Mouse (Mus musculus) lung, embryonic 16.5 days (tissue): ENCODE measurements around the gene Tmem51. TPM values are rescaled to one million over a fixed set of nuclear protein-coding genes. Genes with fewer than 3 reads are reported as not detected.
A peak's percentile ranks its signal among the peaks of the same experiment; 100 is the strongest.

Source experiments
- ATAC-seq: fragments of 200-750 bp; cut with Nextera tagmentation; 2 replicates; pipeline ENCODE4 v1.8.0; 2017; ENCODE audit warnings: low read depth, mild to moderate bottlenecking, moderate library complexity
- H3K27ac ChIP-seq: fragments of 300-500 bp; sonication (generic); 2 replicates; pipeline ENCODE4 v1.5.1; 2014; ENCODE audit warnings: mild to moderate bottlenecking, control low read depth, low read length
- H3K27me3 ChIP-seq: fragments of 300-500 bp; sonication (generic); 2 replicates; pipeline ENCODE4 v1.6.1; 2014; ENCODE audit warnings: low read depth, low read length, mixed read lengths; ENCODE audit not compliant: control insufficient read depth, insufficient read depth
- H3K36me3 ChIP-seq: fragments of 300-500 bp; sonication (generic); 2 replicates; pipeline ENCODE4 v1.6.1; 2014; ENCODE audit warnings: low read length; ENCODE audit not compliant: control insufficient read depth, insufficient read depth
- H3K4me1 ChIP-seq: fragments of 300-500 bp; sonication (generic); replicated peaks from 2 replicates; pipeline ENCODE4 v1.6.1; 2014; ENCODE audit warnings: low read length, mixed read lengths; ENCODE audit not compliant: control insufficient read depth, insufficient read depth
- H3K4me2 ChIP-seq: fragments of 300-500 bp; sonication (generic); 2 replicates; pipeline ENCODE4 v1.6.1; 2014; ENCODE audit warnings: low read depth, low read length, control low read depth
- H3K4me3 ChIP-seq: fragments of 300-500 bp; sonication (generic); 2 replicates; pipeline ENCODE4 v1.5.1; 2014; ENCODE audit warnings: mild to moderate bottlenecking, low read length, control low read depth
- H3K9ac ChIP-seq: fragments of 300-500 bp; sonication (generic); 2 replicates; pipeline ENCODE4 v1.6.1; 2014; ENCODE audit warnings: low read length, control low read depth
- H3K9me3 ChIP-seq: fragments of 300-500 bp; sonication (generic); 2 replicates; pipeline ENCODE4 v1.6.1; 2016; ENCODE audit warnings: low read length; ENCODE audit not compliant: control insufficient read depth
- WGBS: fragments of 180-500 bp; shearing (Covaris S2); extraction: QIAGEN DNeasy Blood & Tissue Kit; methylation state at CpG from one replicate; pipeline ENCODE4 v1.1.7; 2014; 5-methylcytosine and 5-hydroxymethylcytosine counted together
- polyA plus RNA-seq: library from polyadenylated mRNA; unstranded; fragments of >200 nt; fragmentation: Nextera tagmentation; extraction: Ambion mirVana; gene quantifications from 2 replicates; pipeline ENCODE4 v1.2.1, GENCODE M21; 2015

The Tmem51 gene
- polyA plus RNA-seq, 1 experiment from 2014 or later: 25.7 TPM

DNA sequence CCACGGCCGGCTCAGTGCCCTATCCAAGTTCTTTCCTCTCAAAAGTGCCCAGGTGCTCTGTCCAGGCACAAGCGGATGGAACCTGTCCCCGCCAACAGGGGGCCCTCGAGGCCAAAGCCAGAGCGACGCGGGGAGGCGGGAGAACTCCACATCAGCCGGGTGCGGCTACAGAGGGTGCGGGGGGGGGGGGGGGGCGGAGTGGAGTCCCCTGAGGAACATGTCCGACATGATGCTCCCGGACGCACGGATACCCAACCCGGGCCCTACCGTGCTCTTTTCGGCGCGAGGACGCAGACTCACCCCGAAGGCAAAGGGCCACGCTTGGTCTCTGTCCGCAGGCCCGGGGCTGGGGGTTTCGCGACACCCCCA lies 358 bp downstream of the Tmem51 start:
- H3K4me2 ChIP-seq: peak overlapping the region; percentile 95
- H3K4me3 ChIP-seq: peak overlapping the region; percentile 79
- WGBS: under 1% methylated on average over 28 of the region's 29 CpGs
- H3K9ac ChIP-seq: peak overlapping the region; percentile 86
- peak; percentile 82 for ATAC-seq
- peak overlapping the region; percentile 96 for H3K27ac ChIP-seq
- H3K4me1 ChIP-seq: peaks cover 31% of the 10 kb centered on the region
- H3K36me3 ChIP-seq: no peaks in the 10 kb centered on the region
- H3K9me3 ChIP-seq: no peaks in the 10 kb centered on the region
- no peaks in the 10 kb centered on the region for H3K27me3 ChIP-seq

DNA sequence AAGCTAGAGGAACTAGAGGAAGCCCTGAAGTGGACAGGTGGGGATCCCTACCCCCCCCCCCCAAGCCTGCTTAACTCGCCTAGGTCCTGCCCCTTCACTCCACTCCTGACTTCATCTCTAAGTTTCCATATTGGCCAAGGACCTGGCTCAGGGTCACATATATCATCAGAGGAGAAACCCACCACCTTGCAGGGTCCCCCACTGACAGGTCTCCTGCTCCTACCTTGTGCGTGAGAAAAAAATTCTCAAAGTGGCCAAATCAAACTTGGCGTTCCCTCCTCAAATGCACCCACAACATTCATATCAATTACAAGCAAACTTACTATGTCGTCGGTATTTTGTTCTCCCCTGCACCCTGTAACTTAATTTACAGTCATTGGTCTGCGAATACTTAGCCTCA lies 911 bp downstream of the Tmem51 start:
- Histone ChIP-seq H3K4me2 (peak overlapping the region; percentile 95), H3K4me1 (peaks cover 31% of the 10 kb centered on the region), H3K27ac (no peak overlapping the region)

GRCm38 (mm10) chr4:142082703-142083102 lies 1.4 kb downstream of the Tmem51 start:
- ATAC-seq: no peak
- Histone ChIP-seq H3K4me2 (peak overlapping the region; percentile 95; the same call in 1 of the 2 replicates), H3K9ac (no peak overlapping the region), H3K4me3 (no peak overlapping the region), H3K4me1 (peaks cover 35% of the 10 kb centered on the region), H3K9me3 (no peaks in the 10 kb centered on the region), H3K36me3 (no peaks in the 10 kb centered on the region), H3K27ac (no peak overlapping the region), H3K27me3 (no peaks in the 10 kb centered on the region)
- WGBS: 64% methylated on average over 4 of the region's 4 CpGs

More for the DNA sequence above, 911 bp downstream of the Tmem51 start:
- Histone ChIP-seq H3K4me3 (peak overlapping the region; percentile 79), H3K9ac (peak overlapping the region; percentile 86), H3K9me3 (no peaks in the 10 kb centered on the region), H3K36me3 (no peaks in the 10 kb centered on the region), H3K27me3 (no peaks in the 10 kb centered on the region)
- ATAC-seq: no peak
- 43% methylated on average over 6 of the region's 6 CpGs for whole genome bisulfite sequencing

GRCm38 (mm10) chr4:142081631-142082283 lies 2.3 kb downstream of the Tmem51 start:
- Histone ChIP-seq H3K9me3 (no peaks in the 10 kb centered on the region), H3K36me3 (no peaks in the 10 kb centered on the region), H3K27me3 (no peaks in the 10 kb centered on the region), H3K4me1 (peaks cover 44% of the 10 kb centered on the region), H3K4me3 (no peak overlapping the region), H3K4me2 (no peak overlapping the region; the same call in 1 of the 2 replicates), H3K27ac (peak overlapping the region; percentile 44; the same call in 1 of the 2 replicates), H3K9ac (0 out of 2 replicates have a peak overlapping the region, but pooled peaks have one; percentile 9)
- no peak for ATAC-seq
- 43% methylated on average over 13 of the region's 13 CpGs for WGBS

DNA sequence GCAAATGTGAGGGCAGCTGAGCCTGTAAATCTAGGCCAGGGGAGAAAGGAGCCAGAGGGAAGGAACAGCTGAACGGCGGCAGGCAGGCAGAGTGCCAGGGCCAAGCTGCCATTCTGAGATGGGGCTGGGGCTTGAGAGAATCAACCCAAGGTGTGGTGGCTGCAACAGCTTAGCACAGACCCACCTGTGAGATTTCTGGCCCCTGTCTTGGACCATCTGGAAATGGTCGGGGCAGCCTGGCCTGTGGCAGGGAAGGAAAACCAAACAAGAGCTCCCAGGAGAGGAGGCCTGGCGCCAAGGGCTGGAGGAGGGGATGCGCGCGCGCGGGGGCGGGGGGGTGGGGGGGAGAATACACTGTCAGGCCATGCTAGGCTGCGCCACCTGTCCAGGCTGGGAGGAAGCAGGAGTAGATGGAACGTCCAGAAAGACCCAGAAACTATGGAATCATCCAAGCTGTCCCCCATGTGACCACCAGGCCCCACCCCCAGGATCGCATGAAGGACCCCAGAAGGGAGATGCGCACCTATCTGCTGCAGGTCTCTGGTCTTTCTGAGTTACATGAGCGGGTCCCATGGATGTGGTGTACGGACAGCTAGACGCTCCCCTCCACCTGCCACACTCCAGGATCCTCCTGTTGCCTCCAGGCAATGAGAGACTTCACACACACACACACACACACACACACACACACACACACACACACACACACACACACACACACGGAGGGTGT lies 3.0 kb downstream of the Tmem51 start:
- no peaks in the 10 kb centered on the region for H3K9me3 ChIP-seq
- peaks cover 44% of the 10 kb centered on the region for H3K4me1 ChIP-seq
- no peaks in the 10 kb centered on the region for H3K36me3 ChIP-seq
- peak overlapping the region; percentile 44; the same call in 1 of the 2 replicates for H3K9ac ChIP-seq
- no peak for ATAC-seq
- 47% methylated on average over 11 of the region's 18 CpGs for WGBS
- H3K4me3 ChIP-seq: no peak overlapping the region
- no peaks in the 10 kb centered on the region for H3K27me3 ChIP-seq
- H3K27ac ChIP-seq: 0 out of 2 replicates have a peak overlapping the region, but pooled peaks have one; percentile 2
- H3K4me2 ChIP-seq: peak overlapping the region; percentile 14

DNA sequence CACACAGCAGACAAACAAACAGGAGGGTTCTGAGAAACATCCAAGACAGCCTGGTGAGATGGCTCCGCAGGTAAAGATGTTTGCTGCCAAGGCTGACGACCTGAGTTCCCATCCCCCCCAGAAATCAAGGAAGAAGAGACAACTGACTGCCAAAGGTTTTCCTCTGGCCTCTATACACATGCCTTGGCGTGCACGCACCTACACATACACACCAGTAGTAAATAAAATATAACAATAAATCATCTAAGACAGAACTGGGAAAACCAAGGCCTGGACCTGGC lies 3.7 kb downstream of the Tmem51 start:
- H3K4me3 ChIP-seq: no peak overlapping the region
- no peaks in the 10 kb centered on the region for H3K36me3 ChIP-seq
- H3K27ac ChIP-seq: no peak overlapping the region
- 0 out of 2 replicates have a peak overlapping the region, but pooled peaks have one; percentile 44 for H3K9ac ChIP-seq
- H3K4me2 ChIP-seq: 0 out of 2 replicates have a peak overlapping the region, but pooled peaks have one; percentile 14
- no peaks in the 10 kb centered on the region for H3K9me3 ChIP-seq
- H3K27me3 ChIP-seq: no peaks in the 10 kb centered on the region
- WGBS: 79% methylated on average over 4 of the region's 4 CpGs
- peaks cover 44% of the 10 kb centered on the region for H3K4me1 ChIP-seq
- ATAC-seq: no peak

- Histone ChIP-seq H3K4me1 (peaks cover 44% of the 10 kb centered on the region), H3K4me3 (no peak overlapping the region), H3K36me3 (no peaks in the 10 kb centered on the region), H3K9ac (no peak overlapping the region), H3K9me3 (no peaks in the 10 kb centered on the region), H3K27me3 (no peaks in the 10 kb centered on the region), H3K4me2 (no peak overlapping the region), H3K27ac (no peak overlapping the region)
- 79% methylated on average over 14 of the region's 14 CpGs for WGBS
- ATAC-seq: no peak
These were observed 4.2 kb downstream of the Tmem51 start for GRCm38 (mm10) chr4:142079629-142080486.

DNA sequence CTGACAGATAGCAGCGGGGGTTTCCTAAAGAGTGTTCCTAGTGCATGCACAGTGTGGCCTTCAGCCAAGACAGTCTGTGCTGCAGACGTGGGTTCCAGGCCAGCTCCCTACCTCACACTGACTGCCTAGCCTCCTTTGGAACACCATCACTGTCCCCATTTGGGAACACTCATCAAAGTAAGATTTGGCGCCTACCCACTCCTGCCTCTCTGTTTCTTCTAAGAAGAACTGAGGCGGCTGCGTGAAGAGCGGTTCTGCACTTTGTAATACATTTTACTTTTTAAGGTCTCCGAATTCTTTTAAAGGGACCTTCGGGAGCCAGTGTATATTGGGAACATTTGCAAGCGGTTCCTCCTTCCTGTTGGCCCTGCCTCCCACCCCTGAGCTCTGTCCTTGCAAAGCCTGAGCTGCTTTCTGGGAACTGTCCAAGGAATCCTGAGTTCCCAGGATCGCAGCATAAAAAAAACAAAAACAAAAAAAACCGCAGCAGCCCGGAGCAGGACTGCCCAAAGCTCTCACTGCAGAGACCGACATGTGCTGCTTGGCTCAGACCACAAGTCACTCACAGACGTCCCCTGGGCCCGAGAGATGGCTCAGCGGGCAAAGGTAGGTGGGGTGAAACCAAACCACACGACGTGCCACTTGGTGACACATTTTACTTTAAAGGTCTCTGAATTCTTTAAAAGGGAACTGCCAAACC lies 6.4 kb downstream of the Tmem51 start:
- Histone ChIP-seq H3K36me3 (no peaks in the 10 kb centered on the region), H3K4me2 (peak overlapping the region; percentile 38), H3K9me3 (no peaks in the 10 kb centered on the region), H3K27me3 (no peaks in the 10 kb centered on the region), H3K4me1 (peaks cover 39% of the 10 kb centered on the region), H3K27ac (peak overlapping the region; percentile 83), H3K4me3 (peak overlapping the region; percentile 16; the same call in 1 of the 2 replicates), H3K9ac (no peak overlapping the region)
- WGBS: 31% methylated on average over 18 of the region's 18 CpGs
- ATAC-seq: peak; percentile 59
